Mouse (Mus musculus) liver, embryonic 14.5 days (tissue): ENCODE measurements at regions not wholly inside any gene's neighbourhood (a gene's known extent, or its start where the extent isn't known, plus 50 kb on each side); places are given as distances from the start of the nearest gene placed in this dataset.

Source experiments
- ATAC-seq: fragments of 200-750 bp; cut with Nextera tagmentation; 2 replicates; pipeline ENCODE4 v1.8.0; 2017; ENCODE audit warnings: moderate number of reproducible peaks, mild to moderate bottlenecking, moderate library complexity; ENCODE audit not compliant: insufficient read depth
- DNase-seq, 3 experiments: peaks; one replicate each; pipeline ENCODE4 v3.0.0-alpha.2; 2012 to 2013; ENCODE audit warnings: low read depth in 3 of 3, low spot score in 3 of 3
- H3K27ac ChIP-seq: fragments of 300-500 bp; sonication (generic); 2 replicates; pipeline ENCODE4 v1.5.1; 2014; ENCODE audit warnings: moderate library complexity, mild to moderate bottlenecking, control low read depth, inconsistent platforms
- H3K27me3 ChIP-seq: fragments of 300-500 bp; sonication (generic); 2 replicates; pipeline ENCODE4 v1.6.1; 2014; ENCODE audit warnings: mild to moderate bottlenecking, low read length, moderate library complexity; ENCODE audit not compliant: control insufficient read depth, insufficient read depth
- H3K36me3 ChIP-seq: fragments of 300-500 bp; sonication (generic); replicated peaks from 2 replicates; pipeline ENCODE4 v1.6.1; 2014; ENCODE audit warnings: low read depth; ENCODE audit not compliant: control insufficient read depth, insufficient read depth
- H3K4me1 ChIP-seq, 2 experiments: fragments of 200-500 bp in 1 of 2; fragments of 300-500 bp in 1 of 2; sonication (generic) in 1 of 2; replicated peaks; 2 replicates each; pipeline ENCODE4 v1.6.1; 2012 to 2014; ENCODE audit warnings: antibody characterized with exemption in 1 of 2, inconsistent platforms in 1 of 2, low read length in 1 of 2; ENCODE audit not compliant: control insufficient read depth in 2 of 2, insufficient read depth in 2 of 2
- H3K4me2 ChIP-seq: fragments of 300-500 bp; sonication (generic); 2 replicates; pipeline ENCODE4 v1.6.1; 2014; ENCODE audit warnings: low read depth, mild to moderate bottlenecking, control low read depth, moderate library complexity
- H3K4me3 ChIP-seq, 2 experiments: fragments of 200-500 bp in 1 of 2; fragments of 300-500 bp in 1 of 2; sonication (generic) in 1 of 2; 2 replicates each; pipeline ENCODE4 v1.5.1; 2012 to 2014; ENCODE audit warnings: low read depth in 2 of 2, low read length in 2 of 2, mild to moderate bottlenecking in 2 of 2, control low read depth in 1 of 2, inconsistent platforms in 1 of 2, moderate library complexity in 1 of 2; ENCODE audit not compliant: insufficient read depth in 1 of 2
- H3K9ac ChIP-seq: fragments of 300-500 bp; sonication (generic); replicated peaks from 2 replicates; pipeline ENCODE4 v1.6.1; 2014; ENCODE audit warnings: mild to moderate bottlenecking, control low read depth, moderate library complexity
- H3K9me3 ChIP-seq: fragments of 300-500 bp; sonication (generic); 2 replicates; pipeline ENCODE4 v1.6.1; 2016; ENCODE audit warnings: low read length, mixed read lengths; ENCODE audit not compliant: control insufficient read depth
- CTCF ChIP-seq: IDR thresholded peaks from 2 replicates; pipeline ENCODE4 v1.5.1; 2016; ENCODE audit warnings: antibody characterized with exemption, low read depth, control low read depth
- EP300 ChIP-seq: IDR thresholded peaks from 2 replicates; pipeline ENCODE4 v1.6.1; 2016; ENCODE audit warnings: antibody characterized with exemption, low read depth
- WGBS: fragments of 180-500 bp; shearing (Covaris S2); extraction: QIAGEN DNeasy Blood & Tissue Kit; methylation state at CpG from one replicate; pipeline ENCODE4 v1.1.7; 2014; ENCODE audit not compliant: insufficient replicate concordance; 5-methylcytosine and 5-hydroxymethylcytosine counted together

- Histone ChIP-seq H3K4me3 (no peak overlapping the region), H3K4me1 (no peaks in the 10 kb centered on the region; a peak in 1 of 4 replicates), H3K4me2 (no peak overlapping the region), H3K9ac (no peak overlapping the region), H3K36me3 (no peaks in the 10 kb centered on the region), H3K27ac (no peak overlapping the region), H3K27me3 (no peaks in the 10 kb centered on the region), H3K9me3 (no peaks in the 10 kb centered on the region)
- no peak for DNase-seq
- ATAC-seq = no peak
- TF ChIP-seq CTCF (no peak), EP300 (no peak)
- 61% methylated on average over 4 of the region's 4 CpGs for WGBS
Observed at GRCm38 (mm10) chr5:46836810-46837209, 979.4 kb upstream of the Lcorl start.

- ATAC-seq = no peak
- no peak overlapping the region for H3K27ac ChIP-seq
- H3K36me3 ChIP-seq = no peaks in the 10 kb centered on the region
- no peaks in the 10 kb centered on the region for H3K9me3 ChIP-seq
- no peak overlapping the region for H3K4me2 ChIP-seq
- no peak overlapping the region for H3K4me3 ChIP-seq
- no peaks in the 10 kb centered on the region for H3K27me3 ChIP-seq
- WGBS = 66% methylated on average over 9 of the region's 9 CpGs
- no peak overlapping the region for H3K9ac ChIP-seq
- TF ChIP-seq CTCF (no peak), EP300 (no peak)
- no peak for DNase-seq
- no peaks in the 10 kb centered on the region for H3K4me1 ChIP-seq
Observed at GRCm38 (mm10) chr5:46830797-46831618, 973.6 kb upstream of the Lcorl start.

DNA sequence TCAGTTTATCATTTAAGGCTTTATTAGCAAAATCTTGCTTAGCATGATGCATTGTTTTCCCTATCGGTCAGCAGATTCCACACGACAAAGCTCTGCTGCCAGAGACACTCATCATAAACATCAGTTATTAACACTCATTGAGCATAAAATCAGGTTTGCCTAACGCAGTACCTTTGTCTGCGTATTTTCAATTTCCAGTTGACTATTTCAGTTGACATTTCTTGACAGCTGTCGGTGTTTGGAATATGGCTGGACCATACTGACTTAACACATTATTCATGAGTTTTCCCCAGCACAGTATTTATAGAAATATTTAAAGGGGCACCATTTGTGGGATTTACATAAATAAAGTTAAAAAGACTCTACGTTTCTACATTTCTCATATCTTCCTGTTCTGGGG is 972.7 kb upstream of the Lcorl start:
- WGBS = 75% methylated on average over 6 of the region's 6 CpGs
- H3K9ac ChIP-seq = no peak overlapping the region
- no peaks in the 10 kb centered on the region for H3K36me3 ChIP-seq
- no peak overlapping the region for H3K27ac ChIP-seq
- H3K27me3 ChIP-seq = no peaks in the 10 kb centered on the region
- ATAC-seq (no peak), DNase-seq (no peak)
- H3K4me2 ChIP-seq = no peak overlapping the region
- H3K4me1 ChIP-seq = no peaks in the 10 kb centered on the region
- no peak overlapping the region for H3K4me3 ChIP-seq
- H3K9me3 ChIP-seq = no peaks in the 10 kb centered on the region
- TF ChIP-seq EP300 = no peak
- TF ChIP-seq CTCF = no peak

GRCm38 (mm10) chr5:46826381-46826780 is 969.0 kb upstream of the Lcorl start:
- no peak overlapping the region for H3K4me2 ChIP-seq
- ATAC-seq = no peak
- H3K27me3 ChIP-seq = no peaks in the 10 kb centered on the region
- H3K27ac ChIP-seq = no peak overlapping the region
- H3K9ac ChIP-seq = no peak overlapping the region
- no peaks in the 10 kb centered on the region for H3K36me3 ChIP-seq
- H3K4me3 ChIP-seq = no peak overlapping the region
- 69% methylated on average over 1 of the region's 1 CpGs for WGBS
- no peaks in the 10 kb centered on the region for H3K4me1 ChIP-seq
- no peak for TF ChIP-seq CTCF
- no peak for TF ChIP-seq EP300
- no peak for DNase-seq
- no peaks in the 10 kb centered on the region for H3K9me3 ChIP-seq

DNA sequence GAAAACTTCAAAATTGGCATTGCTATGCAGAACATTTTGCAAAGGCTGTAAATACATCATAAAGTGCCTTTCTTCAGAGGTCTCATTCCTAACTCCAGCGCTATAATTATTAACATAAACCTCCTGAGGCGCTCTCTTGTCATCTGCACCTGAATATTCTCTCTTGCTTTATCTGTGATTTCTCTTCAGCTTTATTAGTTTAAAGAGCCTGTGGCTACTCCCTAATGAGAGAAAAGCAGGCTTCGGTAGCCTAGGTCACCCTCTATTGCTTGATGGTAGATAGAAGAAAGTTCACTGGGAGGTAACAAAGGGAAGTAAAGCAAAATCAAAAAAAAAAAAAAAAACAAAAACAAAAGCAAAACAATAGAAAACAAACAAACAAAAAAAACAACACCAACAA is 967.5 kb upstream of the Lcorl start:
- Histone ChIP-seq H3K4me1 (no peaks in the 10 kb centered on the region), H3K4me3 (no peak overlapping the region), H3K4me2 (no peak overlapping the region), H3K9ac (no peak overlapping the region), H3K27ac (no peak overlapping the region), H3K27me3 (no peaks in the 10 kb centered on the region), H3K36me3 (no peaks in the 10 kb centered on the region), H3K9me3 (no peaks in the 10 kb centered on the region)
- no peak for DNase-seq
- 62% methylated on average over 3 of the region's 3 CpGs for WGBS
- no peak for ATAC-seq
- TF ChIP-seq EP300 (no peak), CTCF (no peak)
